Mouse (Mus musculus) testis, postnatal 10 days (tissue): ENCODE results near the gene Cdh23.

ENCODE experiments used
- DNase-seq: peaks from one replicate; pipeline ENCODE4 v3.0.0; 2021; ENCODE audit warnings: low spot score

Cdh23 gene

GRCm38 (mm10) chr10:60284248-60284647, 412.0 kb downstream of the Cdh23 start:
- no peak for DNase-seq

DNA sequence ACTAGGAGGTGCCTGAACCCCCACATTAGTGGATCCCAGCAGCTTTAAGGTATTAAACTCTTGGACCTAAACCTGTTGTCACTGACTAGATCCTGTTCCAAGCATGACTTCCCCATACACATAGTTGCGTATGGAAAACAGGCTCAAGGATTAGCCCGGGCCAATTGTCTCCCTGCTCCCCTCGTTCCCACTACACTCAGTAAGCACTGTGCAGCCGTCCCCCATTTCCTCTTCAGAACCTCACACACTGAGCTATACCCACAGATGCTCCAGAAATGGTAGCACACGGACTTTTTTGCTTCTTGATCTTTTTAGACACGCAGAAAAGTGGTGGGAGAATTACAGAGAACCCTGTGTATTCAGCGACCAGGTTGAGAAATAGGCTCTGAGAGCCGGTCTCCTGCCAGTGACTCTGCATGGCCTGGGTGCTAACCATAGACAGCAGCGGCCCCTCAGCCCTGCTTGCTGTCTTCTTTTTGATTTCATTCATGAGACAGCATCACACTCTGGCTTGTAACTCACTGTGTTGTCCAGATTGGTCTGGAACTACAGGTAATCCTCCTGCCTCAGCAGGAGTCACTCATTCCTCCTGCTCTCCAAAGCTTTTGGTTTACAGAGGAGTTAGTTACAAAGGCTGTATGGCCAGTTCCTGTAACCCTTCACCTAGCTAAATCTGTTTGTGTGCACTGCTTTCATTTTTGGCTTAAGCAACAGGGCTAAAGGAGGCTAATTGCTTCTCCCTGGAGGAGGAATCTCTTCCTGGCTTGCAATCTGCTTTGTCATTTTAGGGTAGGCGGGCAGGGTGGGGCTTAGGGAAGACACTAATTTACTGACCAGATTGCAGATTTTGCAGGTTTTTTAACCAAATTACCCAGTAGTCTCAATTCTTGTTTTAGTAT, 413.9 kb downstream of the Cdh23 start:
- DNase-seq: no peak

GRCm38 (mm10) chr10:60281571-60282050, 414.7 kb downstream of the Cdh23 start:
- no peak for DNase-seq

- DNase-seq: no peak
Observed at GRCm38 (mm10) chr10:60280353-60280752, 415.9 kb downstream of the Cdh23 start.

GRCm38 (mm10) chr10:60279941-60280301, 416.4 kb downstream of the Cdh23 start:
- DNase-seq: peak; percentile 70

GRCm38 (mm10) chr10:60279290-60279940, 416.9 kb downstream of the Cdh23 start:
- no peak for DNase-seq

DNA sequence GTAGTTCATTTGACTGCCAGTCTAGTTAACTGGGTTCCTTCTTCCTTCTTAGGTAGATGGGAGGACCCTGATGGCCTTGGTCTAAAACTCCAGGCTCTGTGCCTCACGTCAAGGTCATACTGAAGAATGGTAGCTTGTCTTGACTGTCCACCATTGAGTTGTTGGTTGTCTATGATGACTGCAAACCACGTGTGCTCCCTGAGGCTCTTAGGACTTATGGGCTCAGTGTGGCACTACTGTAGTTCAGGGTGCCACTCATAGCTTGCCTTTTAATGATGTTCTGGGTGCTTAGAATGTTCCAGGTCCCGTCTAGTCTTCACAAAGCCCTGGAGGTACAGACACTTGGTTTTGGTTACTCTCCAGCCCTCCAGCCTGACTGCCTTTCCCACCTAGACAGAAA, 417.5 kb downstream of the Cdh23 start:
- no peak for DNase-seq

- DNase-seq: no peak
Observed at GRCm38 (mm10) chr10:60278006-60278399, 418.3 kb downstream of the Cdh23 start.

DNA sequence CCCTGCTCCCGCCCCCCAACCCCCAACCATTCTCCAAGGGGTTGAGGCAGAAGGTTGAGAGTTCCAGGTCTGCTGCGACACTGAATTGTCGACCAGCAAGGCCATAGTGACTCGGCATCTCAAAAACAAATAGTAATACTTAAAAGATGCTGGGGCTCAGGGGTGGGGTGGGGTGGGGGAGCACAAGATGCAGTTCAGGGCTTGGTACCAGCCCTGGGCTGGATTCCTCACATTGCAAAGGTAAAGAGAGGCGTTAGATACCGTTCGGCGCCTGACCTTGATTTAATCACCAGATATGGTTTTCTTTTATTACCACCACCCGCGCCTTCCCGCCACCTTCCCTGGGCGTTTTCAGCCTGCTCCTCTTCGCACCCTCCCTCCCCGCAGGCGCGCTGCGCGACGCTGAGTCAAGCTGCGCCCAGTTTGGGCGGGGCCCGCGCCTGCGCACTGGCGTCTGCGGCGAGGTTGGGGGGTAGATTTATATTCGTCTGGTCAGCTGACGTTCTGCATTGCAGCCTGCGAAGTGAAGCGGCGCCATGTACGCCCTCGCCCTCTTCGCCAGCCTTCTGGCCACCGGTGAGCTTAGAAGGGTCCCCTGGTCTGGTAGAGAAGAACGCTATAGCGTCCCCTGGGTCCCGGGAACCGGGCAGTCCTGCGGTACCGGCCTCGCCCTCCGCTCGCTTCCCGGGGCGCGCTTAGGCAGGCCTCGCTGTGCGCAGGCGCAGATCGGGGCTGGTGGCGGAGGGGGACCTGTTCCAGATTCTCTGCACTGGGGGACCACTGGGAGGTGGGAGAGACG, 418.9 kb downstream of the Cdh23 start, which contains the start of gene Psap:
Gene Psap, plus strand, starts transcription at position 421 of the 799 bp plus-strand sequence.
- DNase-seq: peak; percentile 96

GRCm38 (mm10) chr10:60273382-60273781, 422.9 kb downstream of the Cdh23 start:
- DNase-seq: no peak

GRCm38 (mm10) chr10:60272241-60272640, 424.0 kb downstream of the Cdh23 start:
- no peak for DNase-seq

DNA sequence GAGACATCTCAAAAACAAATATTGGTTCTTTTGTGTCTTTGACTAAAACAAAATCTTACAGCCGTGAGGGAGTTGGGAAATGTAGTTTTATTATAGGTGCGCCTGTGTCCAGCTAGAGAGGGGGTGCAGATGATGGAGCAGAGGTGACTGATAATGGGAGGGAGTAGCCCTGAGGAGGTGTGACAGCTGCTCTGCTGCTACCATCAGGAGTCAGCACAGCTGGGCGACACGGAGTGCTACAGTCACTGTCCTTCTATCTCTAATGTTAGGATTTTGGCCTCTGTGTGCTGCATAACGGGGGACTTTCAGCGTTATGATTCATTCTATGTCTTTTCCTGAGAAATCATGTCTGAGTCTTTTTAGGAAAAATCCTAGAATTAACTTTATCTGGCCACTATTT, 425.3 kb downstream of the Cdh23 start:
- DNase-seq: no peak

- DNase-seq: no peak
Observed at GRCm38 (mm10) chr10:60269141-60270064, 426.9 kb downstream of the Cdh23 start.

DNA sequence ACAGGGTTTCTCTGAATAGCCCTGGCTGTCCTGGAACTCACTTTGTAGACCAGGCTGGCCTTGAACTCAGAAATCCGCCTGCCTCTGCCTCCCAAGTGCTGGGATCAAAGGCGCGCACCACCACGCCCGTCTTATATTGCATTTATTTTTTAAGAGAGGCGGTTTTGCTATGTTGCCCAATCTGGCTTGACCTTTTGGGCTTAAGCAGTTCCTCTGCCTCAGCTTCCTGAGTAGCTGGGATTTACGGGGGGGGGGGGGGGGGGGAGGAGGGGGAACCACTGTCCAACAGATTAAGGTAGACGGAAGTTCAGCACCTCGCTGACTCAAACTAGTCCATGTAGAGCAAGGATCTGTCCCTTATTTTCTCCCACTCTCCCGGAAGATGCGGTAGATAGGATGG, 427.6 kb downstream of the Cdh23 start:
- no peak for DNase-seq

- DNase-seq: no peak
Observed at GRCm38 (mm10) chr10:60266842-60267401, 429.4 kb downstream of the Cdh23 start.

DNA sequence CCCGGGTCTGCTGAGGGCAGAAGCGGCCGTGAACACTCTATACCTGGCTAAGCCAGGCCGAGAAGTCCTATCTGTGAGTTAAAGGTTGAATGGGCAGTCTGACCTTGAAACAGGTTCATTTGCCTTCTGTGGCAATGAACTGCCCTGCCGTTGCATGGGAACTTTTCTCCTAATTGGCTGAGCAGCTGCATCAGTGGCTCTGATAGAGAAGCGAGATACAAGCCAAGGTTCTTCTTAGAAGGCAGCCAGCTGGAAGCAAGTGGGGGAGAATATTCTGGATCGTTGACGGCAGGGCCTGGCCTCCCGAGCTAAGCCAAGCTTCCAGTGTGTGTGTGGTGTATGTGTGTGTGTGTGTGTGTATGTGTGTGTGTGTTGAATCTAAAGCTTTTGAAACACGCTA, 431.0 kb downstream of the Cdh23 start:
- DNase-seq: no peak

DNA sequence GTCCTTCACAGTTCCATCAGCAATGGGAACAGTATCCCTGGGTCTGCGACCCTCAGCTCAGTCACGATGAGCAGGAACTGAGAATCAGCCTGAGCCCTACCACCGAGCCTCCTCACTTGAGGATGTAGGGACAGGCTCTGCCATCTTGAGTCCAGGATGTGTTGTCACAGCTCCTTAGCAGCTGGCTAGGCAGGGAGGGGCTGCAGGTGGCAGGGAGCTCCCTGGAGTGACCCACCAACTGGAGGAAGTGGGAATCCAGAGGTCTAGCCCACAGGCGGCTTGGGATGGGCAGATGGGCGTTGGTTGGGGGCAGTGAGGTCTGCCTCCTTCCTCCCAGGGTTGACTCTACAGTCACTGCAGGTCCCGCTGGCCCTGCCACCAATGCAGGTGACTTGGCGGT, 432.9 kb downstream of the Cdh23 start:
- DNase-seq: no peak

- peak; percentile 94 for DNase-seq
Observed at GRCm38 (mm10) chr10:60262386-60262785, 433.9 kb downstream of the Cdh23 start.

GRCm38 (mm10) chr10:60261530-60261929, 434.8 kb downstream of the Cdh23 start:
- DNase-seq: no peak

DNA sequence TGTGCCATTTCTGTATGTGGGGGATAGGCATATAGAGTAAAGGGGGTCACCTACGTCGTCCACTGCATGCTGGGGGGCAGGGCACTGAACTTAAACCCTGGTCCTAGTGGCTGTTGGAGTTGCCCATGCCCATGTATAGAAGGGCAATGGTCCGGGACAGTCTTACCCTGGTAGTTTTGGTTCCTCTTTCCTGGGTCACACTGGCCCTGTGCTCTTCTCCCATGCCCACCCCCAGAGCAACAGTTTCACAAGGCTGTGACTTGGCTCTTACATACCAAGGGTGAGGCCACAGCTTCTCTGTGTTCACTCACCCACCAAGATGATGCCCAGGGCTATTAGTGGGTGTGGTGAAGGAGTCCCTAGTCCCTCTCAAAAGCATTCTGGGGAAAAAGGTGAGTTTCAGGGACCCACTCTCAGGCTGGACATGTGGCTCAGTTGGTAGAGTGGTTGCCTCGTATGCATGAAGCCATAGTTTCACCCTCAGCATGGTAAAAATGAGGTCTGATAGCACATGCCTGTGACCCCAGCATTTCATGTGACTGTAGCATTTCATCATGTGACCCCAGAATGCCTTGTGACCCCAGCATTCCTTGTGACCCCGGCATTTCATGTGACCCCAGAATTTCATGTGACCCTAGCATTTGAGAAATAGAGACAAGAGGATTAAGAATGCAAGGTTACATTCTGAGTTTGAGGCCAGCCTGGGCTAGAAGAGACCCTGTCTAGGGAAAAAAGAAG, 435.6 kb downstream of the Cdh23 start:
- DNase-seq: no peak
